Mouse (Mus musculus): ENCODE results near the gene Pkd1l1.

DNA sequence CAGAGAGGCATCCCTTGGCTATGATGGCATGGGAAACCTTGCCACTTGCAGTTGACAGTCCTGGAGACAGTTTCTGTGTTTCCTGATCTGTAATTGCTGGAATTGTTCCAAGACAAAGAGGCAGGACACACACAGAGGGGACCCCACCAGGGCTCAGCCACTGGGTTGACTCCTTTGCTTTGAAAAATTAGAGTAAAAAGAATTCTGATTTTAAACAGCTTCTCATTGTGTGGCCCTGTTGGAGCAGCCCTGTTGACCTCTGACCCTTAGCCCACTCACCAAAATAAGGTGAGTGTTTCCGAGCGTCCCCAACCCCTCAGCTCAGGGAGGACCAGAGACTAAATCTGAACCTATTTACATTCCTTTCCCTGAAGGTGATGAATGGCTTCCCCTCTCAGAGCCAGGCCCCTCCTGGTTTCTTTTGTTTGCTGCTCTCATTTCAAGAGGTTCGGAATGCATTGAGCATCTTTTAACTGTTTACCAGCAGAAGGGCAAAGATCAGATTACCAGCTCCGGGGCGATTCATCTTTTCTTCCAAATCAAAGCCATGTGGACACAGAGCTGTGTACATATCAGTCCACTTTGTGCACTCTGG, 161.5 kb downstream of the Pkd1l1 start:
- no peak for TF ChIP-seq POLR2A (IDR thresholded peaks at IDR 0.05; ENCODE audit: borderline replicate concordance, control insufficient read depth, low read depth, low read length)
- TF ChIP-seq CTCF (IDR thresholded peaks at IDR 0.05; ENCODE audit: control insufficient read depth, insufficient read depth, low read length) = no peak

Measured in bone marrow, adult 2 months (tissue).